Mouse (Mus musculus): Measurements from ENCODE around the gene Ccdc191. TPM values are rescaled to one million over a fixed set of nuclear protein-coding genes. Genes with fewer than 3 reads are reported as not detected.

Ccdc191 gene
- polyA plus RNA-seq, 1 experiment from 2014 or later = 13.8 TPM

DNA sequence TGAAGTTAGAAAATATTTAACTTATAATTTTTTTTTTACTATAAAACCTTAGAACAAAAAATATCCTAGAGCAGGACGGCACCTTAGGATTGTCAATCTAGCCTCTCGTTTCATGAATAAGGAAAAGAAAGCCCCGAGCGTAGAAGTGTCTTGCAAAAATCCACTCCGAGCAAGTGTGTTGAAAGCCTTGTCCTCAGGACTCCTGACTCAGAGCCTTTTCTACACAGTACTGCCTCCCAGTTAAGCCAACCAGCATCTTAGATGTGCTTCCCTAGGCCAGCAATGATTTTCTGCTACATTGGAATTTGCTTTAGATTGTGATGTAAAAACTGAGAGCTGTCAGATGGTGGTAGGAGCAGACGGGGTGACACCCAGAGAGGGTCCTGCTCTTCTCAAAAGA, 43.4 kb downstream of the Ccdc191 start:
- H3K4me1 ChIP-seq (replicated peaks) = no peaks in the 10 kb centered on the region
- no peaks in the 10 kb centered on the region for H3K36me3 ChIP-seq
- H3K4me3 ChIP-seq (replicated peaks) = no peak overlapping the region
- H3K27me3 ChIP-seq = no peaks in the 10 kb centered on the region
- H3K27ac ChIP-seq = no peak overlapping the region
- H3K9me3 ChIP-seq = no peaks in the 10 kb centered on the region
- 87% methylated on average over 6 of the region's 6 CpGs for WGBS
- no peak overlapping the region for H3K4me2 ChIP-seq (replicated peaks)
- H3K9ac ChIP-seq (replicated peaks) = no peak overlapping the region
- no peak for ATAC-seq

DNA sequence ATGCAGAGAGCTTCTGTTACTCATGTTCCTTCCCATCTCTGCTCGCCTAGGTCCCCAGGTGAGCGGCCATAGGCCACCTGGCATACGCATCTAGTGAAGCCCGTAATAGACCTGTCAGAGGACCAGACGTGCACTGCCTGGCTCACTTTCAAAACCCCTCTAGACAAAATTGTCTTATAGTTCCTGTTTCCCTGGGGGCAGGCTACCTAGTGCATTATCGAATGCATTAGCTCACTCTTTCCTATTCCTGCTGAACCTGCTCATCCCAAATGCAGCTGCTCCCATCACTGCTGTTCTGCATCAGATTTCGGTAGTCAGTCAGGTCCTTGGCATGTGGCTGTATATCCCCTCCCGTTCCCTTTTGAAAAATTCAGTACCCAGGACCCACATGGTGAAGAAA, 45.3 kb downstream of the Ccdc191 start:
- no peaks in the 10 kb centered on the region for H3K27me3 ChIP-seq
- H3K27ac ChIP-seq = no peak overlapping the region
- no peak overlapping the region for H3K4me2 ChIP-seq (replicated peaks)
- no peak for ATAC-seq
- H3K4me3 ChIP-seq (replicated peaks) = no peak overlapping the region
- no peaks in the 10 kb centered on the region for H3K36me3 ChIP-seq
- WGBS = 89% methylated on average over 8 of the region's 8 CpGs
- H3K9ac ChIP-seq (replicated peaks) = no peak overlapping the region
- no peaks in the 10 kb centered on the region for H3K9me3 ChIP-seq
- H3K4me1 ChIP-seq (replicated peaks) = no peaks in the 10 kb centered on the region

DNA sequence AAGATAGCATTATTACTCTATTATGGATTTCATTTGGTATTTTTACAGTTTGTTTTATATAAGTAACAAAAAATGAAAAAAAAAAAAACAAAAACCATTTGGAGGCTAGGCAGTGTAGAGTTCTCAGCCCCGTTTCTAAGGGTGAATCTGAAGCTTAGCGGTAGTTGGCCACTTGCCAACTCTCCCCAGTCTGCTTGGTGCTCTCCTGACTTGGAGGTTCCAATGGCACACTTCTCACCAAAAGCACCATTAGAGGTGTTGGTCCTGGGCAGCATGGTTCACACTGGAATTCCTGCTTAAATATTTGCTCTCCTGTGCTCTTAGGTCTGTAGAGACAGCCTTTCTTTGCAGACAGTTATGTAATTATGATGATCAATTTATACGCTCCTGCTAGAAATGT, 45.8 kb downstream of the Ccdc191 start:
- H3K4me2 ChIP-seq (replicated peaks) = no peak overlapping the region
- H3K9me3 ChIP-seq = no peaks in the 10 kb centered on the region
- WGBS = 79% methylated on average over 3 of the region's 3 CpGs
- H3K36me3 ChIP-seq = no peaks in the 10 kb centered on the region
- no peak overlapping the region for H3K4me3 ChIP-seq (replicated peaks)
- H3K27me3 ChIP-seq = no peaks in the 10 kb centered on the region
- no peaks in the 10 kb centered on the region for H3K4me1 ChIP-seq (replicated peaks)
- no peak for ATAC-seq
- no peak overlapping the region for H3K9ac ChIP-seq (replicated peaks)
- no peak overlapping the region for H3K27ac ChIP-seq

DNA sequence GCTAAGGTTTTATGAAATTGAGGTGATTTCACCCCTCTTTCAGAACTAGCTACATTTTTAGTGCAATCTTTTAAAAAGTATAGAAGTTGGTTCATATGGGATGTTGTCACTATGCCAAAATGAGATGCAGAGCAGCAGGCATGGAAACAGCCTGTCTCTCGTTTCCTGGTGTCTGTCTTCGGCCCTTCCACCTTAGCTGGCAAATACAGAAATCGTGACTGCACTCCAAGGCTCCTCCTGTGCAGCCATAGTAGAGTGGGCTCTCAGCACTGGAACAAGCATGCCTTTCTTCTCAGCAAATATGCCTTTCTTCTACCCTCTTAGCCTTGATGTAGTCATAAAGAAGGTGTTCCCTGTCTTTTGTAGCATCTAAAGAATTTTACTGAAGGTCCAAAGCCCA, 46.3 kb downstream of the Ccdc191 start:
- no peaks in the 10 kb centered on the region for H3K27me3 ChIP-seq
- 89% methylated on average over 3 of the region's 3 CpGs for WGBS
- H3K9ac ChIP-seq (replicated peaks) = no peak overlapping the region
- H3K4me3 ChIP-seq (replicated peaks) = no peak overlapping the region
- no peak overlapping the region for H3K27ac ChIP-seq
- H3K36me3 ChIP-seq = no peaks in the 10 kb centered on the region
- H3K9me3 ChIP-seq = no peaks in the 10 kb centered on the region
- H3K4me2 ChIP-seq (replicated peaks) = no peak overlapping the region
- H3K4me1 ChIP-seq (replicated peaks) = no peaks in the 10 kb centered on the region
- no peak for ATAC-seq

DNA sequence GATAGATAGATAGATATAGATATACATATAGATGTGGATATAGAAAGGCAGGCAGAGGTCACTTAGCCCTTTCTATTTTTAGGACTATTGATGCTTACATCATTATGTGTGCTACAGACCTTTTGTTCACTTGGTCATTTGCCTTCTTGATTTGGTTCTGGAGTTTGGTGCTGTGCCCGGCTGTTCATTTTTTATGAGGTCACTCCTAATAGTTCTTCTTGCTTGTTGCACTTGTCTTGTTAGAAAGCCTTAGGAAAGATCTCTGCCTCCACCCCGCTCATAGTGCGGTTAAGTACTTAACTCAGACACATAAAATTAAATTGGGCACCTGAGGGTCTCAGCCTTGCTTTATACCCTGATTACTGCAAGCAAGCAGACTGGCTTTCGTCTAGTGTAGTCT, 51.2 kb downstream of the Ccdc191 start:
- Histone ChIP-seq H3K4me3 (replicated peaks) (no peak overlapping the region), H3K36me3 (no peaks in the 10 kb centered on the region), H3K27me3 (no peaks in the 10 kb centered on the region), H3K9me3 (no peaks in the 10 kb centered on the region), H3K9ac (replicated peaks) (no peak overlapping the region), H3K4me2 (replicated peaks) (no peak overlapping the region), H3K4me1 (replicated peaks) (no peaks in the 10 kb centered on the region), H3K27ac (no peak overlapping the region)
- ATAC-seq = no peak
- 92% methylated on average over 4 of the region's 4 CpGs for WGBS

DNA sequence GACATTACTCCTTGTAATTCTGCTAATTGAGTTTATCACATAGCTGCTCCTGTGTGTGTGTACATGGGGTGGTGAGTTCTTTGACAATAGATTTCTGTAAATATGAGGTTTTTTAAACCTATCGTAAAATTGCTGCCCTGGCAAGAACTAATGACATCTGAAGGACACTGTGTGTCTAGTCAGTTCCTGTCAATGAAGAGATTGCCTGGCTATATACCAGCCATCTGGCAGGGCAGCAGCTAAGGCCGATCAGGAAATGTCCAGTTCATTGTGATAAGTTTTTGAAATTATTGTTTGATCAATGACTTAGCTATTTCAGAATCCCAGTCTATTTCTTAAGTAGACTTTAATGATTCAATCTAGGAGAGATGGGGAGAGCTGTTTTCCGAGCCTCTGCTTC, 55.8 kb downstream of the Ccdc191 start:
- 83% methylated on average over 3 of the region's 3 CpGs for WGBS
- no peak overlapping the region for H3K9ac ChIP-seq (replicated peaks)

DNA sequence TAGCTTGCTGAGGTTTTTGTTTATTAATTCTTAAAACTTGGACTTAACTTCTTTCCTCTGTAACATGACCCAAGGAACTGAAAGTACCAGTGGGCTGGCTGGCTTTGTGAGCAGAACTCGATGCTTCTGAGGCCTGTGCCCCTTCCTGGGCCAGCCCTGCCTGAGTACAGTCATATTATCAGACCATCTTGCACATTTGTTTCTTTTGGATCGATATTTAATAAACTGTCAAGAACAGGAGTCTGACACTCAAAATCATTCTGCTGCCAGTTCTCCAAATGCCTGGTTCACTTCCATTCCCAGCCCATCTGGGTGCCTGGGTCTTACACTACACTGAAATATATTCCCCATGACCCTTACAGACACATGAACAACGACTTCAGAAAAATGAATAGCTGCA, 56.3 kb downstream of the Ccdc191 start:
- Histone ChIP-seq H3K27ac (no peak overlapping the region), H3K9ac (replicated peaks) (no peak overlapping the region), H3K4me1 (replicated peaks) (no peaks in the 10 kb centered on the region), H3K27me3 (no peaks in the 10 kb centered on the region), H3K4me2 (replicated peaks) (no peak overlapping the region), H3K36me3 (no peaks in the 10 kb centered on the region), H3K9me3 (no peaks in the 10 kb centered on the region), H3K4me3 (replicated peaks) (no peak overlapping the region)
- 77% methylated on average over 3 of the region's 3 CpGs for WGBS
- ATAC-seq = no peak

More for the DNA sequence above, 55.8 kb downstream of the Ccdc191 start:
- no peak overlapping the region for H3K27ac ChIP-seq
- no peaks in the 10 kb centered on the region for H3K27me3 ChIP-seq
- H3K4me3 ChIP-seq (replicated peaks) = no peak overlapping the region
- H3K36me3 ChIP-seq = no peaks in the 10 kb centered on the region
- no peak for ATAC-seq
- no peaks in the 10 kb centered on the region for H3K9me3 ChIP-seq
- H3K4me1 ChIP-seq (replicated peaks) = no peaks in the 10 kb centered on the region
- H3K4me2 ChIP-seq (replicated peaks) = no peak overlapping the region

DNA sequence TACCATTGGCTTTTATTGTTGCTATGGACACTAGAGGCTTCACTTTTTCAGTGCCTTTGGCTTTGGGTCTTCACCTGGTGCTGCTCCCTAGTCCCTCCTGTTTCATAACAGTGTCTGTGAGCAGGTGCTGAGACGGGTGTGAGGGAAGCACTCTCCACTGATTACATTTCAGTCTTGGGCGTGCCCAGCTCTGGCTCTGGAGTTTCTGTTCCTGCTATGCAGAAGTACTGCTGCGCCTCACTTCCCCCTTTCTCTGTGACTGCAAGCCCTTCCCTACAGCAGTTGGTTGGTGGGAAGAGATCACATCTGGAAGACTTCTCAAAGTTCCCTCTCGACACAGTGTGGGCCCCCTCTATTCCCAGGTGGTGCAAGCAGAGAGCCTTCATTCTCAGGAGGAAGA, 62.0 kb downstream of the Ccdc191 start:
- Histone ChIP-seq H3K27me3 (no peaks in the 10 kb centered on the region), H3K9ac (replicated peaks) (no peak overlapping the region), H3K4me1 (replicated peaks) (no peaks in the 10 kb centered on the region), H3K4me2 (replicated peaks) (no peak overlapping the region), H3K36me3 (peaks cover 6% of the 10 kb centered on the region; the same call in 1 of the 2 replicates), H3K27ac (no peak overlapping the region), H3K9me3 (no peaks in the 10 kb centered on the region), H3K4me3 (replicated peaks) (no peak overlapping the region)
- WGBS = 86% methylated on average over 4 of the region's 4 CpGs
- no peak for ATAC-seq

DNA sequence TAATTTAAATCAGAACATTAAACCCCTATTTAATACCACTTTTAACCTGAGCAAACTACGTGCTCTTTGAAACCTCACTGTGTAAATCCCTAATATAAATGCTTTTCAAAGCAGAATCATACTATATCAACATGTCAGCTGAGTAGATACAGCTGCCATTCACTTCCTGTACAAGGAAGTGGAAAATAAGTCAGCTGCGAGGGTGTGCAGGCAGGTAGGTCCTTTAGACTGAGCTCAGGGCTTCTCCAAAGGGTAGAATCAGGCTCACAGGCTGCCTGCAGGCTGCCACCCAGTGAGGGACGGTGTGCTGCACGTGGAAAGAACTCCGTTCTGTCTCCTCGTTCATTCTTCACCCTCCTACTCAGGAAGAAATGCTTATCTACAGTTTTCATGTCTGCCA, 65.3 kb downstream of the Ccdc191 start:
- Histone ChIP-seq H3K4me3 (replicated peaks) (no peak overlapping the region), H3K27me3 (no peaks in the 10 kb centered on the region), H3K36me3 (peaks cover 19% of the 10 kb centered on the region), H3K9me3 (no peaks in the 10 kb centered on the region), H3K4me2 (replicated peaks) (no peak overlapping the region), H3K27ac (no peak overlapping the region), H3K9ac (replicated peaks) (no peak overlapping the region), H3K4me1 (replicated peaks) (no peaks in the 10 kb centered on the region)
- ATAC-seq = no peak
- WGBS = 89% methylated on average over 6 of the region's 6 CpGs

DNA sequence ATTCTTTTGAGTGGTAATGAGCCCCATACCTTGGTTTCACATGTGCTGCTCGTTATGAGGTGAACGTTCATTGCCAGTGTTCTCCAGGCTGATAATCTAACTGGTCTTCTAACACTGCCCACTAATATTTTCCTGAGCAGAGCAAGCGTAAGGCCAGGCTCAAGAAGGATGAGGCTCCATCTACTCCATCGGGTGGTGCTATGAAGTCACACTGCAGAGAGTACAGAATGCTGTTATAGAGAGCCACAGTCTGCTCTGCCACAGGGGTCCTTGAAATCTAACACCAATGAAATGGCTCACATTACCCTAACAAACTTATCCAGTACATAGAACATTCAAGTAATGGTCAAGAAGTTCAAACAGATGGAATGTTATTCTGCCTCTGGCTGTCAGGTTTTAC, 68.4 kb downstream of the Ccdc191 start:
- no peaks in the 10 kb centered on the region for H3K4me1 ChIP-seq (replicated peaks)
- H3K9me3 ChIP-seq = no peaks in the 10 kb centered on the region
- H3K27me3 ChIP-seq = no peaks in the 10 kb centered on the region
- no peak for ATAC-seq
- H3K4me2 ChIP-seq (replicated peaks) = no peak overlapping the region
- no peak overlapping the region for H3K4me3 ChIP-seq (replicated peaks)
- 93% methylated on average over 4 of the region's 4 CpGs for WGBS
- H3K36me3 ChIP-seq = peaks cover 18% of the 10 kb centered on the region
- no peak overlapping the region for H3K9ac ChIP-seq (replicated peaks)
- H3K27ac ChIP-seq = no peak overlapping the region

DNA sequence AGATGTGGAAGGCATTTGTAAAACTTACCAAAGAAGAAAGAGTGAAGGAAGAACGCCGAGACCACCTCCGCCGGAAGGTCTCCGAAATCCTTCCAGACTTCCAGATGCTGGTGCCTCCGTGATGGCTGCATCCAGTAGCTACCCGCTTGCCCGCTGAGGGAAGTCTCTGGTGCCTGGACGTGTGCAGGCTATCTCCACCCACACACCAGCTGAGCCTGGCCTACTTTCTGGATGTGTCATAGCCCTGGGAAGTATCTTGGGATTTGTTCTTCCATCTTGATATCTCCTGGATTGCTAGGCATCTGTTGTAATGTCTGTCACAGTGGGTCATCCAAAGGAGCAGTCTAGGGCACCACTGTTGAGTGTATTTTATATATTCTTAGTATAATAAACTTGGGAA, 73.7 kb downstream of the Ccdc191 start:
- Histone ChIP-seq H3K4me3 (replicated peaks) (no peak overlapping the region), H3K27ac (no peak overlapping the region), H3K9me3 (no peaks in the 10 kb centered on the region), H3K36me3 (peaks cover 11% of the 10 kb centered on the region), H3K4me2 (replicated peaks) (no peak overlapping the region), H3K9ac (replicated peaks) (no peak overlapping the region), H3K4me1 (replicated peaks) (peaks cover 6% of the 10 kb centered on the region; the same call in 1 of the 2 replicates), H3K27me3 (no peaks in the 10 kb centered on the region)
- 91% methylated on average over 9 of the region's 9 CpGs for WGBS
- ATAC-seq = no peak

DNA sequence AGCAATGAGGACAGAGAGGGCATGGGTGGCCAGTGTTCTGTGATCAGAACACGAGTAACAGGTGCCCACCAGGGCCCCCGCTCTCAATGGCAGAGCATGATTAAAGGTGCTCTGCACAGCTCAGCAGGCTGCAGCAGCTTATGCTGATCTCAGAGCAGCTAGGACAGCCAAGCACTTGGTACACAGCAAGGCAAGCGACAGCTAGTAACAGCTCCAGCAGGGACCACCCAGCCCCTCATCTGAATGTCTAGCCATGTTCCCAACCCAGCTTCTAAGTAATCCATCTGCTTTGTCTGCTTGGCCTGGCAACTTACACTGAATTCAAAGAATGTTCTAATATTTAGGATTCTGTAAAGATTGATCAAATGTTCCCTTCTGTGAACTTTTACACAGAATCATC, 74.2 kb downstream of the Ccdc191 start:
- WGBS = 73% methylated on average over 3 of the region's 3 CpGs
- Histone ChIP-seq H3K4me2 (replicated peaks) (no peak overlapping the region), H3K9ac (replicated peaks) (no peak overlapping the region), H3K4me1 (replicated peaks) (peaks cover 6% of the 10 kb centered on the region; the same call in 1 of the 2 replicates), H3K4me3 (replicated peaks) (no peak overlapping the region), H3K27me3 (no peaks in the 10 kb centered on the region), H3K36me3 (peaks cover 11% of the 10 kb centered on the region), H3K27ac (no peak overlapping the region), H3K9me3 (no peaks in the 10 kb centered on the region)
- ATAC-seq = no peak

DNA sequence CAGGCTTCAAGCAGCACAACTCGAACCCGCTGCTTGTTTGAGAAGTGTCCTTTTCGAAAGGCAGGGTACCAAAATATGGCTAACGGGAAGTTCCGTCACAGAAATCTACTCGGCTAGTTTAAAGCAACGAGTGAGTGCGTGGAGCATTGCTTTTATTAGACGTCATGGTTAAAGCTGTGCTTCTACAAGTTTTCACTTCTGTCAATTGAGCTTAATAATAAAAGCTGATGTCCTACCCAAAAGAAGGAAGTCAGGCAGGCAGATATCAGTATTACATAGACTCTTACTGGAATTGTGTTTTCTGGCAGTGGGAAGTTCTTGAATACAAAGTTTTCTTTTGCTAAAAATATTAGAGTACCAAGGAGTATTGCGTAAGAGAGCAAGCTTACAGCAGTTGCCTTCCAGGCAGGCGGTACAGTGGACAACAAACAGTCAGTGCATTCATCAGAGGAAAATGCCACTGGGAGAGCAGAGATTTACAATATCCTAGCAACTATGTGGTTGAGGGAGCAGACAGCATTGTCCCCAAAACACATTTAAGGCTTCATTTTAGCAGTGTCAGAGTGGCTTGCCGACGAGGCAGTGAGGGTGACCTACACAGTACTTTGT, 76.3 kb downstream of the Ccdc191 start:
- Histone ChIP-seq H3K27me3 (no peaks in the 10 kb centered on the region), H3K9ac (replicated peaks) (no peak overlapping the region), H3K4me2 (replicated peaks) (no peak overlapping the region), H3K27ac (peak overlapping the region; percentile 52; the same call in 1 of the 2 replicates), H3K4me1 (replicated peaks) (peaks cover 6% of the 10 kb centered on the region; the same call in 1 of the 2 replicates), H3K9me3 (no peaks in the 10 kb centered on the region), H3K4me3 (replicated peaks) (no peak overlapping the region), H3K36me3 (0 out of 2 replicates have a peak, but pooled peaks cover 4% of the 10 kb centered on the region)
- no peak for ATAC-seq
- 78% methylated on average over 13 of the region's 13 CpGs for WGBS

Data from midbrain, embryonic 13.5 days (tissue).